Mouse (Mus musculus): ENCODE measurements at regions not wholly inside any gene's neighbourhood (a gene's known extent, or its start where the extent isn't known, plus 50 kb on each side); places are given as distances from the start of the nearest gene placed in this dataset.
"Not testable (repeated sequence)": the region's sequence is repeated elsewhere in the genome, so short reads cannot be mapped to it uniquely, and the experiment has no call there.

GRCm38 (mm10) chr12:114909799-114910198 lies 1137.7 kb upstream of the Zfp386 start:
- in situ Hi-C loops (cut with MboI, MseI), result not testable (repeated sequence)

- in situ Hi-C loops (cut with MboI, MseI), result not testable (repeated sequence)
Observed at GRCm38 (mm10) chr12:114914406-114914805, 1133.1 kb upstream of the Zfp386 start.

DNA sequence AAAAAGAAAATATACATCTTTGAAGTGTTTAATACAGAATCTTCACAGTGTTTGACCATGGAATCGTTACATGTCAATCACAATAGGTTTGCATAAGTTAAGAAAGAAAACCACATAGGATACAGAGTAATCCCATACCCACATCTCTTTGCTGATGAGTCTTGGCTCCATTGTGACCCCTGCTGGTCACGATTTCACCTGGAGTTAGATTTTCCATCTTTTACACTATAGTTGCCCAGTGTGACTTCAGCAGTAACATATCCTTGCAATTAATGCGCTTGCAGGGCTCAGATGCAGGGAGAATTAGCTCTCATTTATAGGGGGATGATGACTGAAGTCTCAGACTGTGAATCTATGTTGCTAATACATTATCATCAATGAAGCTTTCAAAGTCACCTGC lies 1119.8 kb upstream of the Zfp386 start:
- in situ Hi-C loops (cut with MboI, MseI), result no loop called here

DNA sequence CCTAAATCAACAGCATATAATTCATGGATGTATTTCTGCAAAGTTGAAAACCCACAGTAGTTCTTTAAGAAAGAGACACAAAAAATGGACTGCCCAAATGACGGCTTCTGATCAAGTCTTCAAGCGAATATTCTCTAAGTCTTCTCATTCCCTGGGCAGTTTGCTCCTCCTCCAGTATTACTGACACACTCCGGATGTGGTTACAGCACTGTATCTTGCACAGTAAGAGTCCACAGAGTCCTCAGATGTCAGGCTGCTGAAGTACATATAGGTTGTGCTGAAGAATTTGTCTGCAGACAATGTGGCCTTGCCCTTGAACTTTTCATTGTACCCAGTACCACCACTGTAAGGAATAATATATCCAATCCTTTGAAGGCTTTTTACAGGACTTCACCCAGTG lies 1115.4 kb upstream of the Zfp386 start:
- in situ Hi-C loops (cut with MboI, MseI), result no loop called here

DNA sequence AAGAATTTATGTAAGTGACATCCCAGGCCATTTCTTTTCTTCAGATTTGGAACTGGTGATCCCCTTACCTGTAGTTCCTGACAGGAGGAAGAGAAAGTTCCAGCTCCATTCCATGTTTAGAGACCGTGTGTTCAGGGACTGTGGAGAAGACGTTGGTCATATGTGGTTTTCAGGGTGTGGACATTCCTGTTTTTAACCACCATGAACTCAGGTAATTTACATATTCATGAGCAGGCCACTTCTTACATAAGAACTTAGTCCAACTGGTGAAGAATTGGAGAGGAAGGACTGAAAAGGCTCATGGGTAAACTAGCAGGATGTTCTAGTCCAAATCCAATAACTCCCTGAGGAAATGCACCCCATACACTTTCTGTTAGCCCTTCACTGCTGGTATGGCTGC lies 1114.9 kb upstream of the Zfp386 start:
- in situ Hi-C loops (cut with MboI, MseI), result no loop called here

DNA sequence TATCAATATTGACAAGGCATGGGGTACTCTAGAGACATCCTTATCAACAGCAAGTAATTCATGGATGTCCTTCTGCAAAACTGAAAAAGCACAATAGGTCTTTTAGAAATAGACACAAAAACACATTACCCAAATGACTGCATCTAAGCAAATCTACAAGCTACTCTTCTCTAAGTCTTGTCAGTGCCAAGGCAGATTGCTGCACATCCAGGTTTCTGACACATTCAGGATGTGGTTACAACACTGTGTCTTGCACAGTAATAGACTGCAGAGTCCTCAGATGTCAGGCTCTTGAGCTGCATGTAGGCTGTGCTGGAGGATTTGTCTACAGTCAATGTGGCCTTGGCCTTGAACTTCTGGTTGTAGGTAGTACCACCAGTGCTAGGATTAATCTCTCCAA lies 1110.7 kb upstream of the Zfp386 start:
- in situ Hi-C loops (cut with MboI, MseI), result not testable (repeated sequence)

GRCm38 (mm10) chr12:114939576-114939975 lies 1107.9 kb upstream of the Zfp386 start:
- in situ Hi-C loops (cut with MboI, MseI), result no loop called here

- in situ Hi-C loops (cut with MboI, MseI), result no loop called here
Observed at GRCm38 (mm10) chr12:114962105-114962504, 1085.4 kb upstream of the Zfp386 start.

DNA sequence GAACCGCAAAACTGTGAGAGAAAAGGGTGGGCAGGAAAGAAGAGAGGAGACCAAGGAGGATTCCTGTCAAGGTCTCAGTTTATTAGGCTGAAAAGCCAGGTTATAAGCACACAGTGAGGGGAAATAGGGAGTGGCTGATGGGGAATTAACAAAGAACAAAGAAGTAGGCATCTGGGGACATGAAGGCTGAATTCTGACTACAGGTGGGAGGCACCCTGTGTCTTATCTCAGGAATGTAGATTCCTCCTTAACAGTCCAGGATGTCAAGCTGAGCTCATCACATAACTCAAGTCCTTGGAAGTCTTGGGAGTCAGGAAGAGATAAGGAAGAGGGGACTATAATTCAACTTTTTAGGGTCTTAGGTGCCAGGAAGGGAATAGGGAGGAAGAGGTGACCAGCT lies 1083.3 kb upstream of the Zfp386 start:
- in situ Hi-C loops (cut with MboI, MseI), result not testable (repeated sequence)

- in situ Hi-C loops (cut with MboI, MseI), result no loop called here
Observed at GRCm38 (mm10) chr12:114981476-114982136, 1065.9 kb upstream of the Zfp386 start.

DNA sequence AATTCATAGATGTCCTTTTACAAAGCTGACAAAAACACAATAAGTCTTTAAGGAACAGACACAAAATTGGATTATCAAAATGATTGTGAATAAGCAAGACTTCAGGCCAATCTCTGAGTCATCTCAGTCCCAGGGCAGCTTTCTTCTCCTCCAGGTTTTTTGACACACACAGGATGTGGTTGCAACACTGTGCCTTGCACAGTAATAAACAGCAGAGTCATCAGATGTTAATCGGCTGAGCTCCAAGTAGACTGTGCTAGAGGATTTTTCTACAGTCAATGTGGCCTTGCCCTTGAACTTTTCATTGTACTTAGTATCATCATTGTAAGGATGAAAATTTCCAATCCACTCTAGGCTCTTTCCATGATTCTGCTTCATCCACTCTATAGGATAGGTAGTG lies 1056.6 kb upstream of the Zfp386 start:
- in situ Hi-C loops (cut with MboI, MseI), result no loop called here

DNA sequence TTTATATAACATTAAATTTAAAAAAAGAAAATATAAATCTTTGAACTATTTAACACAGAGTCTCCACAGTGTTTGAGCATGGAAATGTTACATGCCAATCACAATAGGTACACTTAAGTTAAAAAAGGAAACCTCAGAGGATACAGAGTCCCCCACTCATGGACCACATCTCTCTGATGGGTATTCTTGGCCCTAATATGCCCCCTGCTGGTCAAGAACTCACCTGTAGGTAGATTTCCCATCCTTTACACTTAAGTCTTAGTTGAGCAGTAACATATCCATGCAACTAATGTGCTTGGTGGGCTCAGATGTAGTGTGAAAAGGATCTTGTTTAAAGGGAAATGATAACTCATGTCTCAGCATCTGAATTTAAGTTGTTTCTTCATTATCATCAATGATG lies 1050.7 kb upstream of the Zfp386 start:
- in situ Hi-C loops (cut with MboI, MseI), result no loop called here

DNA sequence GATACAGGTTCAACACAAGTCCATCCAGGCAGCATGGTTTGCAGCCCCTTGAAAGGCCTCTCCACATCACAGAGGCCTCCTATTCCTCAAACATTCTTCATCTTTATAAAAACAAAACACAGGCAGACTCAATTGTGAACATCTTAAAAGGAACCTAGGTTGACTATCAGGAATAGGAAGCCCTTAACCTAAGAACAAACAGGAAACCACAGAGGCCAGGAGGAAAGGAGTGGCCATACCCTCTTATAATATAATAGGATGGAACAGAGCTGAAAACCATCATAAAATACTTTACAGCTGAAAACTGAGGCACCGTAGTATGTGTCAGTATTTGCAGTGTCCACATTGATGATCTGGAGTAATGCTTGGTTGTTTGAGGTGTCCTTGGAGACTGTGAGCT lies 1044.4 kb upstream of the Zfp386 start:
- in situ Hi-C loops (cut with MboI, MseI), result no loop called here

GRCm38 (mm10) chr12:115008434-115008833 lies 1039.1 kb upstream of the Zfp386 start:
- in situ Hi-C loops (cut with MboI, MseI), result no loop called here

DNA sequence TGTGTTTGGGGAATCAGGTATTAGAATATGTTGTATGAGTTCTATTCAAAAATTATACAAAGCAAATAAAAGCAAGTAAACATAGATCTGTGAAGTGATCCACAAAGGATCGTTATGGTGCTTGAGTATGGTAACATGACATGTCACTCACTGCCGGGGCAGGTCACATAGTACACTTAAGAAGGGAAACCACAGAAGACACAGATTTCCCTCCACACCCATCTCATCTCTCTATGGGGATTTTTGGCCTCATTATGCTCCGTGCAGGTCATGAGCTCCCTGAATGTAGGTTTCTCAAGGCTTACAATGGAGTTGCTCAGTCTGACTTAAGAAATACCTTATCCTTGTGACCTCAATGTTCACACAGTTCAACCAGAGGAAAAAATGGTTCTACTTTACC lies 1034.8 kb upstream of the Zfp386 start:
- in situ Hi-C loops (cut with MboI, MseI), result no loop called here

DNA sequence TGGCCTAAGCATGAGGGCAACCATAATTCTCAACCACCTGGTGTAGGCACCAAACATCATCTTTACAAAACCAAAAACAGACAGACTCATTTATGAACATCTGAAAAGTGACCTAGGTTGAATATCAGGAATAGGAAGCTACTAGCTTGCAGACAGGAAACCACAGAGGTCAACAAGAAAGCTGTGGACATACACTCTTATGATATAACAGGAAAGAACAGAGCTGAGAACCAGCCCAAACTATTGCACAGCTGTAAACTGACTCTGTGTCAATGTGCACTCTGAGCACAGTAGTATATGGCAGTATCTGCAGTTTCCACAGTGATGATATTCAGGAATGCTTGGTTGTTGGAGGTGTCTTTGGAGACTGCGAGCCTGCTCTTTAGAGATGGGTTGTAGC lies 1023.8 kb upstream of the Zfp386 start:
- in situ Hi-C loops (cut with MboI, MseI), result no loop called here

DNA sequence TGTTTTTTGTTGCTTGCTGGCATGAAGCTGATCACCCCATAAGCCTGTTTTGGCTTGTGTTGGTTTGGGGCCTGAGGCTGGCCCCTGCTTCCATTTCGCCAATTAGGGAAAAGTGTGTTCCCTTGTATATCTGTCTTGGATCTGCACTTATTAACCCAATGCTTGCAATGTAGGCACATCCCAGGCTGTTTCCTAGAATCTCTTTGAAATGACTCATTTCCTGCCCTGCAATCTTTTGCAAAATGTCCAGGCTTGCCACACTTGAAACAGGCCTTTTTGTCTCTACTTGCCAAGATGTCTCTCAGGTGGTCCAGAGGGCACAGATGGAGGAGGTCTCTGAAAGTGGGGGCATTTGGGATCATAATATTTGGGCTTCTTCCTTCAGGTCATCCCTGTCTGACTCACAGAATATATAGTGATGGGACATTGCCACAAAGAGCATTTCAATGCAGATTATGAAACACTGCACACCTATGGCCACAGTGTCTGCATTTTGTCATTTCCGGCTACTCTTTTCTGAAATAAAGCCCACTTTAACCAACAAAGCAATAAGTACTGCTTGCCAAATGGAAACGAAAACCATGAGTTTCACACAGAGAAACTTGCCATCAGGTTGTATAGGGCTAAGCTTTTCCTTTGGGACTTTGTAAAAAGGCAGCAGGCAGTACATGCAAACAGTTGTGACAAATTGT lies 1012.9 kb upstream of the Zfp386 start:
- in situ Hi-C loops (cut with MboI, MseI), result loop anchor here (25.0 kb wide), 1 partner anchor 1328 kb away; no protein-coding TSS in a partner anchor

GRCm38 (mm10) chr12:115055080-115055479 lies 992.4 kb upstream of the Zfp386 start:
- in situ Hi-C loops (cut with MboI, MseI), result no loop called here

GRCm38 (mm10) chr12:115059954-115060353 lies 987.6 kb upstream of the Zfp386 start:
- in situ Hi-C loops (cut with MboI, MseI), result not testable (repeated sequence)

GRCm38 (mm10) chr12:115067251-115067650 lies 980.3 kb upstream of the Zfp386 start:
- in situ Hi-C loops (cut with MboI, MseI), result no loop called here

GRCm38 (mm10) chr12:115091460-115091859 lies 956.1 kb upstream of the Zfp386 start:
- in situ Hi-C loops (cut with MboI, MseI), result not testable (repeated sequence)

GRCm38 (mm10) chr12:115109742-115110141 lies 937.8 kb upstream of the Zfp386 start:
- in situ Hi-C loops (cut with MboI, MseI), result no loop called here

DNA sequence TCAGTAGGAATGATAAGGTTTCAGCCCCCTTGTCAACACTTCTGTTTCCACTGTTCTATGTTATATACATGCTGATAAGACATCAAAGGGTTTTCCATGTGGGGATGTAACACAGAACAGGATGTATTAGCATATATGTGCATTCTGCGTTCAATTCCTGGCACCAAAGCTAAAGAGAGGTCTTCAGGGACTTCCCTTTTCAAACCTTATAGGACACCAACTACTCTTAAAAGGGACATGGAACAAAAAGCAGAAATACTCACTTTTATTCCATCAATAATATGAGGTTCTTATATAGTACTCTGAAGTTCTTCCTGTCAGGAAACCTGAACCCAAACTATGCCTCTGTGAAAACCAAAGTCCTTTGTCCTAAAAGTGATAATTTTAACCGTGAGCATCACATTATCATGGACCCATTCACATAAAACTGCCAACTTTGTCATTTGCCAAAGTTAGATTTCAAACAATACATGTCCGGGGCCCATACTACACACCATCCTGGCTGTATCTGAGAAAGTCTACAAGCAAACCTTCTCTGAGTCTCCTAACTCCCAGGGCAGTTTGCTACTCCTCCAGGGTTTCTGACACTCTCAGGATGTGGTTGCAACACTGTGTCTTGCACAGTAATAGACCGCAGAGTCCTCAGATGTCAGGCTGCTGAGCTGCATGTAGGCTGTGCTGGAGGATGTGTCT lies 928.2 kb upstream of the Zfp386 start:
- in situ Hi-C loops (cut with MboI, MseI), result not testable (repeated sequence)
